Mouse (Mus musculus): ENCODE results near the gene Vezf1.

Gene Vezf1

GRCm38 (mm10) chr11:88126306-88126793 lies 58.3 kb downstream of the Vezf1 start:
- peak; percentile 89 for DNase-seq

GRCm38 (mm10) chr11:88128461-88128860 lies 60.4 kb downstream of the Vezf1 start:
- no peak for DNase-seq

GRCm38 (mm10) chr11:88129281-88129680 lies 61.2 kb downstream of the Vezf1 start:
- no peak for DNase-seq

- DNase-seq, result peak; percentile 92
Observed at GRCm38 (mm10) chr11:88129935-88130334, 61.9 kb downstream of the Vezf1 start.

- DNase-seq, result peak; percentile 99
Observed at GRCm38 (mm10) chr11:88131847-88132246, 63.8 kb downstream of the Vezf1 start.

All from heart, adult 11 months (tissue).